Mouse (Mus musculus) kidney, adult 10 weeks (tissue): ENCODE data around the gene Chst3. TPM values are rescaled to one million over a fixed set of nuclear protein-coding genes. Genes with fewer than 3 reads are reported as not detected.

ENCODE experiments used
- polyA plus RNA-seq: library from polyadenylated mRNA; stranded (reverse); fragments of 350-450 nt; fragmentation: Illumina TruSeq; extraction: RNeasy Lipid Tissue Mini Kit (QIAGEN cat#74804); gene quantifications from one replicate; pipeline ENCODE4 v1.2.3, GENCODE M21; 2014; ENCODE audit warnings: low read depth, low replicate concordance

Gene Chst3
- 3.4 TPM for polyA plus RNA-seq

GRCm38 (mm10) chr10:60218591-60219499 lies at the start of gene Chst3:
TSS of gene Chst3 (minus strand) at chr10:60219260.

Other genes with a start within 250 kb of the Chst3 start
- gene Ascc1, start 216.5 kb downstream of the Chst3 start, polyA plus RNA-seq = 24.5 TPM
- gene Anapc16, start 216.1 kb downstream of the Chst3 start, polyA plus RNA-seq = 24.5 TPM
- 0.28 TPM for gene Spock2, start 113.0 kb downstream of the Chst3 start, polyA plus RNA-seq
- 145 TPM for gene Psap, start 58.4 kb upstream of the Chst3 start, polyA plus RNA-seq
- gene Vsir, start 127.6 kb upstream of the Chst3 start, polyA plus RNA-seq = 0.81 TPM
- not detected for gene Gm17455, start 180.5 kb upstream of the Chst3 start, polyA plus RNA-seq